Mouse (Mus musculus) neural tube, embryonic 15.5 days (tissue): ENCODE results near the gene Pomgnt1. TPM values are rescaled to one million over a fixed set of nuclear protein-coding genes. Genes with fewer than 3 reads are reported as not detected.
A peak's percentile ranks its signal among the peaks of the same experiment; 100 is the strongest.

ENCODE experiments used
- ATAC-seq: fragments of 200-750 bp; cut with Nextera tagmentation; 2 replicates; pipeline ENCODE4 v1.8.0; 2017; ENCODE audit warnings: mild to moderate bottlenecking, moderate TSS enrichment, moderate library complexity; ENCODE audit not compliant: low FRiP score
- H3K27ac ChIP-seq: fragments of 300-500 bp; sonication (generic); replicated peaks from 2 replicates; pipeline ENCODE4 v1.5.1; 2015; ENCODE audit warnings: mild to moderate bottlenecking, inconsistent platforms
- H3K27me3 ChIP-seq: fragments of 300-500 bp; sonication (generic); replicated peaks from 2 replicates; pipeline ENCODE4 v1.6.1; 2015; ENCODE audit warnings: inconsistent platforms
- H3K36me3 ChIP-seq: fragments of 300-500 bp; sonication (generic); 2 replicates; pipeline ENCODE4 v1.6.1; 2015; ENCODE audit warnings: inconsistent platforms
- H3K4me1 ChIP-seq: fragments of 300-500 bp; sonication (generic); 2 replicates; pipeline ENCODE4 v1.6.1; 2015; ENCODE audit warnings: inconsistent platforms
- H3K4me2 ChIP-seq: fragments of 300-500 bp; sonication (generic); 2 replicates; pipeline ENCODE4 v1.6.1; 2015; ENCODE audit warnings: inconsistent platforms, mild to moderate bottlenecking, moderate library complexity
- H3K4me3 ChIP-seq: fragments of 300-500 bp; sonication (generic); replicated peaks from 2 replicates; pipeline ENCODE4 v1.5.1; 2015; ENCODE audit warnings: mild to moderate bottlenecking, inconsistent platforms
- H3K9ac ChIP-seq: fragments of 300-500 bp; sonication (generic); replicated peaks from 2 replicates; pipeline ENCODE4 v1.6.1; 2015; ENCODE audit warnings: mild to moderate bottlenecking, inconsistent platforms
- H3K9me3 ChIP-seq: fragments of 300-500 bp; sonication (generic); replicated peaks from 2 replicates; pipeline ENCODE4 v1.6.1; 2016; ENCODE audit warnings: inconsistent platforms
- WGBS: fragments of 180-500 bp; shearing (Covaris S2); methylation state at CpG from one replicate; pipeline ENCODE4 v1.1.7; 2015; ENCODE audit warnings: mixed read lengths; 5-methylcytosine and 5-hydroxymethylcytosine counted together
- polyA plus RNA-seq: library from polyadenylated mRNA; unstranded; fragments of >200 nt; fragmentation: Nextera tagmentation; extraction: Ambion mirVana; gene quantifications from 2 replicates; pipeline ENCODE4 v1.2.1, GENCODE M21; 2015

Pomgnt1 gene
- 66.9 and 67.2 TPM in 2 replicates for polyA plus RNA-seq

GRCm38 (mm10) chr4:116123602-116124519 is at the start of gene Pomgnt1, which contains the start of gene Rad54l:
Gene Pomgnt1 (plus strand): TSS chr4:116123840.
Gene Rad54l (minus strand): TSS chr4:116123690.
- no peaks in the 10 kb centered on the region for H3K9me3 ChIP-seq
- H3K9ac ChIP-seq = peak within 1 kb of the TSS; percentile 66
- H3K4me1 ChIP-seq = peaks cover 19% of the 10 kb centered on the region
- peak within 1 kb of the TSS; percentile 63 for H3K4me3 ChIP-seq
- ATAC-seq = peak; percentile 97
- peak within 1 kb of the TSS; percentile 66 for H3K4me2 ChIP-seq
- H3K27ac ChIP-seq = peak within 1 kb of the TSS; percentile 62
- no peaks in the 10 kb centered on the region for H3K27me3 ChIP-seq
- 4% methylated on average over 24 of the region's 24 CpGs for WGBS
- H3K36me3 ChIP-seq = no peaks in the 10 kb centered on the region

DNA sequence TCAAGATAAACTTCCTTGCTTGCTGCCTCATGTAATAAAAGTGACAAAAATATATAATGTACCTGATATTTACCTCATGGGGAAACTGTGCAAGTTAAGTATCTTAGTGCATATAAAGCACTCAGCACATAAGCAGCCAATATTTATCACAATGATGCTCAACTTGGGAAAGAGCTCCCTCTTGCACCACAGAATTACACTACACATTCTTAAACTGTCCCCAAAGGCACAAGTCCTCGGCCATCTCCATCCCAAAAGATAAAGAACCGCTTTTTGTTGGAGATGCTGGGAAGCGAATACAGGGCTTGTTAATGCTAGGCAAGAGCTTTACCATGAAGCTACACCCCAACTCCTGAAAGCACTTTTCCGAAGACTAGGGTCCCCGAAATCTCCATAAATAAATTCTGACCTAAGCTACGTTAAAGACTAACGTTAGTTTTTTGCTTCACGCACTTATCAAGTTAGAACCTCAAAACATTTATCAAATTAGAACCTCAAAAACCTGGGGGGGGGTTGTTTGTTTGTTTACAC is 49.4 kb upstream of the Pomgnt1 start:
- H3K9me3 ChIP-seq = no peaks in the 10 kb centered on the region
- peak overlapping the region; percentile 97 for H3K9ac ChIP-seq
- ATAC-seq = no peak
- H3K4me2 ChIP-seq = peak overlapping the region; percentile 89
- peak overlapping the region; percentile 95; the same call in 1 of the 2 replicates for H3K27ac ChIP-seq
- H3K4me1 ChIP-seq = peaks cover 35% of the 10 kb centered on the region
- H3K36me3 ChIP-seq = peaks cover 12% of the 10 kb centered on the region
- H3K27me3 ChIP-seq = no peaks in the 10 kb centered on the region
- peak overlapping the region; percentile 98 for H3K4me3 ChIP-seq
- WGBS = 2% methylated on average over 8 of the region's 8 CpGs

GRCm38 (mm10) chr4:116074861-116075620 is 48.6 kb upstream of the Pomgnt1 start, which contains the start of the genes Uqcrh and Lrrc41:
Gene Uqcrh (minus strand): TSS chr4:116075071.
Gene Lrrc41 (plus strand): TSS chr4:116075269.
- Histone ChIP-seq H3K4me1 (peaks cover 35% of the 10 kb centered on the region), H3K36me3 (peaks cover 5% of the 10 kb centered on the region), H3K4me3 (peak within 1 kb of the TSS; percentile 98), H3K4me2 (peak within 1 kb of the TSS; percentile 89), H3K9ac (peak within 1 kb of the TSS; percentile 97), H3K9me3 (no peaks in the 10 kb centered on the region), H3K27ac (peak within 1 kb of the TSS; percentile 95), H3K27me3 (no peaks in the 10 kb centered on the region)
- peak; percentile 95 for ATAC-seq
- WGBS = under 1% methylated on average over 55 of the region's 55 CpGs

- H3K9me3 ChIP-seq = no peaks in the 10 kb centered on the region
- no peaks in the 10 kb centered on the region for H3K27me3 ChIP-seq
- peaks cover 8% of the 10 kb centered on the region for H3K36me3 ChIP-seq
- under 1% methylated on average over 75 of the region's 77 CpGs for WGBS
- peak overlapping the region; percentile 97 for H3K9ac ChIP-seq
- H3K27ac ChIP-seq = peak overlapping the region; percentile 95
- peak overlapping the region; percentile 98 for H3K4me3 ChIP-seq
- ATAC-seq = peak; percentile 75
- H3K4me2 ChIP-seq = peak overlapping the region; percentile 89
- H3K4me1 ChIP-seq = peaks cover 35% of the 10 kb centered on the region
These were observed 47.8 kb upstream of the Pomgnt1 start for GRCm38 (mm10) chr4:116075631-116076368.

GRCm38 (mm10) chr4:116076369-116077231 is 47.0 kb upstream of the Pomgnt1 start:
- peak overlapping the region; percentile 89 for H3K4me2 ChIP-seq
- peaks cover 16% of the 10 kb centered on the region for H3K36me3 ChIP-seq
- H3K27ac ChIP-seq = peak overlapping the region; percentile 95
- no peaks in the 10 kb centered on the region for H3K27me3 ChIP-seq
- peak overlapping the region; percentile 98 for H3K4me3 ChIP-seq
- H3K9me3 ChIP-seq = no peaks in the 10 kb centered on the region
- no peak; the same call in 1 of the 2 replicates for ATAC-seq
- peaks cover 35% of the 10 kb centered on the region for H3K4me1 ChIP-seq
- 3% methylated on average over 37 of the region's 37 CpGs for WGBS
- peak overlapping the region; percentile 97 for H3K9ac ChIP-seq

GRCm38 (mm10) chr4:116077240-116078095 is 46.2 kb upstream of the Pomgnt1 start:
- Histone ChIP-seq H3K27me3 (no peaks in the 10 kb centered on the region), H3K4me2 (peak overlapping the region; percentile 89), H3K4me1 (peaks cover 31% of the 10 kb centered on the region), H3K36me3 (peaks cover 23% of the 10 kb centered on the region), H3K9me3 (no peaks in the 10 kb centered on the region), H3K9ac (peak overlapping the region; percentile 97), H3K27ac (peak overlapping the region; percentile 95), H3K4me3 (peak overlapping the region; percentile 98)
- 71% methylated on average over 3 of the region's 3 CpGs for WGBS
- no peak for ATAC-seq

DNA sequence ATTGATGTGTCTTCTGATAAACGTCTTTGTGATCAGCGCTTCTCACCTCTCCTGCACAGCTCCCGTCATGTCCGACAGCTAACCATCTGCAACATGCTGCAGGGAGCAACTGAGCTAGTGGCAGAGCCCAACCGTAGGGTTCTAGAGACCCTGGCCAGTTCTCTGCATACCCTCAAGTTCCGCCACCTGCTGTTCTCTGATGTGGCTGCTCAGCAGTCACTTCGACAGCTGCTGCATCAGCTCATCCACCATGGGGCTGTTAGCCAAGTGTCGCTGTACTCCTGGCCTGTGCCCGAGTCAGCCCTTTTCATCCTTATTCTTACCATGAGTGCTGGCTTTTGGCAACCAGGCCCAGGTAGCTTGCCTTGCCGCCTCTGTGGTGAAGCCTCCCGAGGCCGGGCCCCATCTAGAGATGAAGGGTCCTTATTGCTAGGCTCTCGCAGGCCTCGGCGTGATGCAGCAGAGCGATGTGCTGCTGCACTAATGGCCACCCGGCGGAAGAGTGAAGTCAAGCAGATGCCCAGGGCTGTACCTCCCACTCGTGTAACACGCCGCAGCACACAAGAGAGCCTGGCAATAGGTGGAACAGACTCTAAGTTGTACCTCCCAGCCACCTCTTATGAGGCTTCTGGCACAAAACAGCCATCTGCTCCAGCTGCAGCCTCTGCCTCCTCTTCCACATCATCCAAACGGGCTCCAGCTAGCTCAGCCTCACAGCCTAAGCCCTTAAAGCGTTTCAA is 35.0 kb upstream of the Pomgnt1 start:
- Histone ChIP-seq H3K4me2 (no peak overlapping the region), H3K27me3 (no peaks in the 10 kb centered on the region), H3K9ac (no peak overlapping the region), H3K9me3 (no peaks in the 10 kb centered on the region), H3K36me3 (peaks cover 86% of the 10 kb centered on the region), H3K4me3 (no peak overlapping the region), H3K27ac (no peak overlapping the region), H3K4me1 (no peaks in the 10 kb centered on the region)
- 92% methylated on average over 23 of the region's 23 CpGs for WGBS
- ATAC-seq = no peak

- Histone ChIP-seq H3K9me3 (no peaks in the 10 kb centered on the region), H3K36me3 (peaks cover 90% of the 10 kb centered on the region), H3K27me3 (no peaks in the 10 kb centered on the region), H3K4me1 (no peaks in the 10 kb centered on the region), H3K4me3 (no peak overlapping the region), H3K27ac (no peak overlapping the region), H3K4me2 (no peak overlapping the region), H3K9ac (no peak overlapping the region)
- ATAC-seq = no peak
- 92% methylated on average over 10 of the region's 10 CpGs for WGBS
These were observed 27.3 kb upstream of the Pomgnt1 start for GRCm38 (mm10) chr4:116096291-116096690.

- Histone ChIP-seq H3K27ac (no peak overlapping the region), H3K9ac (no peak overlapping the region), H3K27me3 (no peaks in the 10 kb centered on the region), H3K4me2 (no peak overlapping the region), H3K4me1 (no peaks in the 10 kb centered on the region), H3K9me3 (no peaks in the 10 kb centered on the region), H3K4me3 (no peak overlapping the region), H3K36me3 (peaks cover 82% of the 10 kb centered on the region)
- WGBS = 89% methylated on average over 8 of the region's 8 CpGs
- ATAC-seq = no peak
These were observed 26.4 kb upstream of the Pomgnt1 start for GRCm38 (mm10) chr4:116097211-116097610.
